Mouse (Mus musculus) layer of hippocampus, postnatal 10 days (tissue): ENCODE results near the gene Kpna2. TPM values are rescaled to one million over a fixed set of nuclear protein-coding genes. Genes with fewer than 3 reads are reported as not detected.
A peak's percentile ranks its signal among the peaks of the same experiment; 100 is the strongest.
"Not testable (repeated sequence)": the region's sequence is repeated elsewhere in the genome, so short reads cannot be mapped to it uniquely, and the experiment has no call there.

Source experiments
- DNase-seq, 2 experiments: peaks; one replicate each; pipeline ENCODE4 v3.0.0; 2021; ENCODE audit warnings: low spot score in 2 of 2
- long read RNA-seq: library from polyadenylated mRNA; stranded (forward); transcript quantifications from one replicate; pipeline ENCODE4 v2.0.0, GENCODE M21; 2023
- total RNA-seq, 2 experiments: library from RNA; stranded (reverse); gene quantifications; 2 replicates each; pipeline ENCODE4 v1.2.3; 2021

Kpna2 gene
- 10 to 100 TPM; 47.2 to 47.7 TPM for total RNA-seq
- long read RNA-seq, transcript Kpna2-201 (11 exons, 2,054 nt), result major isoform, 75 of 80 reads
- long read RNA-seq, partial matches to known transcripts, result 1 of 80 reads
- long read RNA-seq, other reads (novel, unspliced or antisense), result 4 of 80 reads

- DNase-seq, result peak; percentile 88 to 92
Measured at GRCm38 (mm10) chr11:106999151-106999948, at the start of gene Kpna2. Gene Kpna2 (minus strand): TSS chr11:106999541.

- DNase-seq, result no peak
Measured at GRCm38 (mm10) chr11:107046766-107047620, 47.7 kb upstream of the Kpna2 start.

- no peak for DNase-seq
Measured at GRCm38 (mm10) chr11:107045546-107045945, 46.2 kb upstream of the Kpna2 start.

- DNase-seq, result peak; percentile 72 to 79
Measured at GRCm38 (mm10) chr11:107044321-107044720, 45.0 kb upstream of the Kpna2 start.

- DNase-seq, result no peak
Measured at GRCm38 (mm10) chr11:107043361-107043760, 44.0 kb upstream of the Kpna2 start.

GRCm38 (mm10) chr11:107041396-107041795 is 42.1 kb upstream of the Kpna2 start:
- DNase-seq, result no peak

- DNase-seq, result no peak
Measured at GRCm38 (mm10) chr11:107039417-107039816, 40.1 kb upstream of the Kpna2 start.

GRCm38 (mm10) chr11:107034085-107034810 is 34.9 kb upstream of the Kpna2 start:
- no peak for DNase-seq

GRCm38 (mm10) chr11:107031635-107032034 is 32.3 kb upstream of the Kpna2 start:
- DNase-seq, result no peak

GRCm38 (mm10) chr11:107029536-107029935 is 30.2 kb upstream of the Kpna2 start:
- no peak for DNase-seq

GRCm38 (mm10) chr11:107028754-107029153 is 29.4 kb upstream of the Kpna2 start:
- no peak for DNase-seq

GRCm38 (mm10) chr11:107028275-107028618 is 28.9 kb upstream of the Kpna2 start:
- no peak for DNase-seq

- peak; percentile 86 to 92 for DNase-seq
Measured at GRCm38 (mm10) chr11:107027431-107028274, 28.3 kb upstream of the Kpna2 start.

GRCm38 (mm10) chr11:107026554-107027430 is 27.5 kb upstream of the Kpna2 start:
- no peak for DNase-seq

- no peak for DNase-seq
Measured at GRCm38 (mm10) chr11:107025411-107026321, 26.3 kb upstream of the Kpna2 start, which contains the start of gene 1810010H24Rik. Gene 1810010H24Rik (plus strand): TSS chr11:107025681.

GRCm38 (mm10) chr11:107024406-107024805 is 25.1 kb upstream of the Kpna2 start:
- no peak for DNase-seq

- no peak for DNase-seq
Measured at GRCm38 (mm10) chr11:107022050-107022683, 22.8 kb upstream of the Kpna2 start.

- not testable (repeated sequence) for DNase-seq
Measured at GRCm38 (mm10) chr11:107019722-107020121, 20.4 kb upstream of the Kpna2 start.
